Mouse (Mus musculus) CH12.LX (cell line): Measurements from ENCODE around the gene Galnt12.

Experiments
- CTCF ChIP-seq, 2 experiments: IDR thresholded peaks in 1 of 2; conservative IDR thresholded peaks in 1 of 2; 2 replicates each; pipeline ENCODE4 v1.5.1; 2011 to 2012; ENCODE audit warnings: low read depth in 2 of 2, low read length in 2 of 2, improper control_type of control experiment in 1 of 2, inconsistent platforms in 1 of 2, mild to moderate bottlenecking in 1 of 2, moderate library complexity in 1 of 2
- E2F4 ChIP-seq: IDR thresholded peaks from 2 replicates; pipeline ENCODE4 v1.6.1; 2011; ENCODE audit warnings: low read depth, low read length, improper control_type of control experiment; ENCODE audit not compliant: insufficient replicate concordance
- ELF1 ChIP-seq: IDR thresholded peaks from 2 replicates; pipeline ENCODE4 v1.6.1; 2014; ENCODE audit warnings: low read depth, mild to moderate bottlenecking, inconsistent platforms, low read length, improper control_type of control experiment
- ETS1 ChIP-seq: conservative IDR thresholded peaks from 2 replicates; pipeline ENCODE4 v1.6.1; 2012; ENCODE audit warnings: low read depth, mild to moderate bottlenecking, inconsistent platforms, low read length, improper control_type of control experiment, moderate library complexity
- JUND ChIP-seq: conservative IDR thresholded peaks from 2 replicates; pipeline ENCODE4 v1.6.1; 2011; ENCODE audit warnings: low read depth, low read length, improper control_type of control experiment
- MAFK ChIP-seq: IDR thresholded peaks from 2 replicates; pipeline ENCODE4 v1.6.1; 2011; ENCODE audit warnings: low read length, improper control_type of control experiment; ENCODE audit not compliant: insufficient replicate concordance
- NELFE ChIP-seq: IDR thresholded peaks from 2 replicates; pipeline ENCODE4 v1.6.1; 2011; ENCODE audit warnings: low read depth, low read length, improper control_type of control experiment
- POLR2A ChIP-seq: IDR thresholded peaks from 2 replicates; pipeline ENCODE4 v1.6.1; 2011; ENCODE audit warnings: low read depth, mild to moderate bottlenecking, improper control_type of control experiment, low read length
- POLR2AphosphoS2 ChIP-seq: IDR thresholded peaks from 2 replicates; pipeline ENCODE4 v1.6.1; 2011; ENCODE audit warnings: low read depth, low read length, improper control_type of control experiment
- SIN3A ChIP-seq: IDR thresholded peaks from 2 replicates; pipeline ENCODE4 v1.6.1; 2012; ENCODE audit warnings: low read length, improper control_type of control experiment, inconsistent platforms
- UBTF ChIP-seq: IDR thresholded peaks from 2 replicates; pipeline ENCODE4 v1.6.1; 2012; ENCODE audit warnings: low read depth, mild to moderate bottlenecking, inconsistent platforms, low read length, improper control_type of control experiment, moderate library complexity
- USF1 ChIP-seq: IDR thresholded peaks from 2 replicates; pipeline ENCODE4 v1.6.1; 2014; ENCODE audit warnings: low read depth, mild to moderate bottlenecking, inconsistent platforms, low read length, improper control_type of control experiment

GRCm38 (mm10) chr4:47050167-47050566, 41.5 kb upstream of the Galnt12 start:
- TF ChIP-seq ELF1 (no peak), SIN3A (no peak), POLR2AphosphoS2 (no peak), USF1 (no peak), CTCF (conservative IDR thresholded peaks at IDR 0.05 in 1 of 2, IDR thresholded peaks at IDR 0.05 in 1 of 2; ENCODE audit: low read depth in 2 of 2, low read length in 2 of 2) (peak; percentile 82 to 87), E2F4 (no peak), POLR2A (no peak), NELFE (0 out of 2 replicates have a peak, but pooled peaks have one; percentile 36), JUND (no peak), UBTF (no peak), ETS1 (no peak), MAFK (no peak)
